Mouse (Mus musculus): ENCODE measurements around the gene Cog3. TPM values are rescaled to one million over a fixed set of nuclear protein-coding genes. Genes with fewer than 3 reads are reported as not detected.

Cog3 gene
- total RNA-seq, 4 experiments from 2014 or later, result 27.2 to 41.4 (median 37.6) TPM

DNA sequence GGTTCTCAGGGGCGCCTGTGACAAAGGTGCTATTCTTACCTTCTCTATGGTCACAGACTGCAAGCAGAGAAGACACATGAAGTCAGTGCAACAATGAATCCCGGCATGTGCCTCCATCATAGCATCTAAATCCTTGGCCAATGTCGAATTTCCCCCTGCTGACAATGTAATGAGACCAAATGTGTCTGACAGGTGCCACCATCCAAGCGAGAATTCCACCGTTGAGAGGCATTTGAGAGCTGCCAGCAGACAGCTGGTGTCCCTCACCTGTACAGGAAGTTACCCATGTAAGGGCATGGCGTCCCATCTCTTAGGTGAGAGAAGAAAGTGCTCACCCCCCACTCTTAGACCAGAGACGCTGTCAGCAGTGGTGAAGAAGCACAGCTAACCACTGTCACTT is 4.1 kb upstream of the Cog3 start:
- DNase-seq, result no peak

DNA sequence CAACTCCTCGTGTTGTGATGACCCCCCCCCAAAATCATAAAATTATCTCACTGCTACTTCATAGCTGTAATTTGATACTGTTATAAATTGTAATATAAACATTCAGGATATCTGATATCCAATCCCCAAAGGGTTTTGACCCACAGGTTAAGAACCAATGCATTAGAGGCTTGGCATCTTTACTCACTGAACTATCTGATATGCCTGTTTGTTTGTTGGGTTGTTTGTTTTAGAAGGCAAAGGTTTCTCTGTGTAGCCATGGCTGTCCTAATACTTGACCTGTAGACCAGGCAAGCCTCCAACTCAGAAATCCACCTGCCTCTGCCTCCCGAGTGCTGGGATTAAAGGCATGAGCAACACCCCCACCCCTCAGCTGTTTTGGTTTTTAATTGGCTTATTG is 3.5 kb upstream of the Cog3 start:
- DNase-seq, result no peak

DNA sequence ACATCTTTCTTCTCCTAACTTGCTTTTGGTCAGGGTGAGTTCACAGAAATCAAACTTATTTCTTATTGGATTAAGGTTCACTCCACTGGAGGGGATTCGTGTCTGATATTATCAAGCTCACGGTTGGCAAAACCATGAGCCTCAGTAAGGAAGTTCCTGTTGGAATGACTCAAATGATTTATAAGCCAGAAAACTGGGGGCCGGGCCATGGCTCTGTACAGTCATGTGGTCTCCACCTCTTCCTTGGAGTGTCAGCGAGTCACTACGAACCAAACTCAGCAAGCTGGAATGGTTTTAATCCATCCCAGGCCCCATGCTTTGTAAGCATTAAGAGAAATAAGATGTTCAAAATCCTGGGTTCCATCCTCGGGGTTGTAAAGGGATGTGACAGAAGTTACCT is 2.7 kb upstream of the Cog3 start:
- peak; percentile 42 for DNase-seq

DNA sequence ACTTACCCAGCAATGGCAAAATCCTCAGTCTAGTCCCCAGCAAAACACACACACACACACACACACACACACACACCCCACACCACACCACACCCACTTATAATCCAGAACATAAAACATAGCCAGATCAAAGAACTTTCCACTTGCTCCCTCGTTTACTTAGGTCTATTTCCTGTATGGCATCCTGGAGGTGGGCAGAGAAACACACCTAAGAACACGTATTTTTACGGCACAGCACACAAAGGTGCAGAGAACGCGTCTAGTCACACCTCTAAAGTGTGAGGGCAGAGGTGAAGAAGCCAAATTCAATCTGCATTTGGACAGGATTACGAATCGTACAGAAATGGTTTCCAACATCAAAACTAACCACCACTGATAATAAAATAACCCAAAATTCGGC is 1.1 kb downstream of the Cog3 start:
- no peak for DNase-seq

DNA sequence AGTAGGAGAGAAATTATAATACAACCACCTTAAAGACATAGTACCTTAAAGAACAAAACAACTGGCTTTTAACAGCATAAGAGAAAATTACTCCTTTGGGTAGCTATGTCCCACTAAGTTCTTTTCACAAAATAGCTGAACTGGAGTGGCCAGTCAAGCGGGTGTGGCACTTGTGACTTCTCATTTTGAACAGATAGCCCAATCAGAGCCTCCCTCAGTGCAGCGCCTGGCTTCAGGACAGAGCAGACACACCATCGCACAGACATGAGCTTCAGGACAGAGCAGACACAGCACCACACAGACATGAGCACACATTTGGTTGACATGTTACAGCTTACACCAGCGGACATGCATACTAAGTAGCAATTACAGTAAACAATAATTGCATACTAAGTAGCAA is 3.3 kb downstream of the Cog3 start:
- DNase-seq, result no peak

DNA sequence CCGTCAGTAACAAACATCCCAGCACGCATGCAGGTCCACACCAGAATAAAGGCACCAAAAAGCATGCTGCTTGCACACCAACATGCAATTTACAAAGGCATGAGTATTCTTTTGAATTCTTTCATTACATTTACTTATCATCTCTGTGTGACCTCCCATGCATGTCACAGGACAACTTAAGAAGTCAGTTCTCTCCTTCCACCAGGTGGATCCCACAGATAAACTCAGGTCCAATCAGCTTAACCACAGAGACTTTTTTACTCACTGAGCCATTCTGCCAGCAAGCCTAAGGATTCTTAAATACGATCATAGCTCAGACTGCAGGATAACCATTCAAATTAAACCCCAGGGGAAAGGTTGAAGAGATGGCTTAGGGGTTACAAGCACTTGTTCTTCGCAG is 5.2 kb downstream of the Cog3 start:
- no peak for DNase-seq

DNA sequence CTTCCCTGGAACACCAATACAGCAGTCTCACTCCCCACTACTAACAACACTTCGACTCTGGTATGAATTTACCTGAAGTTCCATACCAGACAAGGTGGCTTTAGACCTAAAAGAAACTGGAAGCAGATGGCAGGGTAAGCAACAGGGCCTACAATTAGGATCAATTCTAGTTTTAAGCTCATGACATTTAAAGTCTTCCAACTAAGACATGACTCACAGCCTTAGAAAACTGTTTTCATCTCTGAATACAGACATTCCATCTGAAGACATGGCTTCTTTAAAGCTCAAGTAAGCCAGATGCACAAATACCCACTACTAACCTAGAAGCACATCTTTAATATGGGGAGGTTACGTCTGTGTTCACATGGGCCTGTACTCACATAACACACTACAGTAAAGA is 6.4 kb downstream of the Cog3 start:
- no peak for DNase-seq

DNA sequence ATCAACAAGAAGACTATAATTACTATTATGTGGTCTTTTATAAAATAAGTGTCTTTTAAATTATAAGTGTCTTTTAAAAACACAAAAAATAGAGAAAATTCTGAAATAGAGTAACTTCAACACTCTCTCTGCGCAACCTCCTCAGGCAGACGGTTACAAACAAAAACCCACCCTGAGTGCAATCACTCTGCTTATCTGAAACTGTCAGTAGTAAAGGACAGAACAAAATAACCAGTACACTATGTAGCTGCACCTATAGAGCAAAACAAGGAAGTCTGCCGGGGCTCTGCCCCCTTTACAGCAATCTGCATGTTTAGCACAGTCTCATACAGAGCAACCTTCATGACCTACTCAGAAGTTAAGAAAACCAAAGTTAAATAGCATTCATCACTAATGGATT is 12.4 kb downstream of the Cog3 start:
- no peak for DNase-seq

DNA sequence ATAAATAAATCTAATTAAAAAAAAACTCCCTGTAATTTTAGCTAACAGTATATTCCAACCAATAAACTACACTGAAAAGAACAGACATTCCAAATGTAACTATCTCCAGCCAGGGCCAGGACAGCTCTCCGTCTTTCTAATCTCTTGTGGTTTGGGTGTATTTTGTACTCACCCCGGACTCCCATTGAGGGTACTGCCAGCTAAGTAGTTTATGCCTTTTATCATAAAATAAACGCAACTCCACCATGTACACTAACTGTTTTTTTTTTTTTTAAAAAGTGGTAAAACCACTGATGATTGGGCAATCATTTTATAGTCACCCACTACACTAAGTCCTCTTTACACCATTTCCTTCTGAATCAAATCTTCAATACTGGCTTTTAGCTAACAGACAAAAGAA is 18.7 kb downstream of the Cog3 start:
- DNase-seq, result no peak

DNA sequence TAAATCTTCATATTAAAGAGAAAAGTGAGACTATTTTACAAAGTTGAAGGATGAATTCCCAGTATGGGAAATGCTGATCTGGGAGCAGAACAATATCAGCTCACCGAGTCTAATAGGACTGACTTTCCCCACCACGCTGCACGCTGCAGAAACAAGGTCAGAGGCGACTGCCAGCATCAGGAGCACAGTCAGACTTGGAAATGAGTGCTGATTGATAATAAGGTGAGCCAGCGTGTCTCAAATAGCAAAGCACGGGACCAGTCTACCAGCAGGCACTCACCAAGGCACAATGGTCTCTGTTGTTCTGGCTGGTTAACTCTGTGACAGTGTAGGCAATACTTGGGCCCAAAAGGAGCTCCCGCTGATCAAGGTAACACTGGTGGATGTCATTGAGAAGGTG is 21.7 kb downstream of the Cog3 start:
- DNase-seq, result no peak

DNA sequence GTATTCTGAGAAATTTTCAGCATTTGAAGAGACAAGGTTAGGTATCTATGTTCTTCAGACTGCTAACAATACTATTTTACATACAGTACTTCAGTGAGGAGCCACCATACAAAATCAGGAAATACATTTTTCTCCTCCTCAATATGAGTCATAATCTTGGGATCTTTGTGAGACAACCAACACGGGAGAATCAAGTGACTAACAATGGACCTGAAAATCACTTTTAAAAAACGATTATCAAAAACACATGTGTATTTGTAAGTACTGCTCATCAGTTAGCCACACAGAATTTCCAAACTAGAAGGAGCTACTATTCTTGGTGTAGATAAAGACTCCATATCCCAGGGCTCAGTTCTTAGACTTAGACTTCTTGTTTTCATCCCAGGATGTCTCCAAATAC is 23.0 kb downstream of the Cog3 start:
- no peak for DNase-seq

DNA sequence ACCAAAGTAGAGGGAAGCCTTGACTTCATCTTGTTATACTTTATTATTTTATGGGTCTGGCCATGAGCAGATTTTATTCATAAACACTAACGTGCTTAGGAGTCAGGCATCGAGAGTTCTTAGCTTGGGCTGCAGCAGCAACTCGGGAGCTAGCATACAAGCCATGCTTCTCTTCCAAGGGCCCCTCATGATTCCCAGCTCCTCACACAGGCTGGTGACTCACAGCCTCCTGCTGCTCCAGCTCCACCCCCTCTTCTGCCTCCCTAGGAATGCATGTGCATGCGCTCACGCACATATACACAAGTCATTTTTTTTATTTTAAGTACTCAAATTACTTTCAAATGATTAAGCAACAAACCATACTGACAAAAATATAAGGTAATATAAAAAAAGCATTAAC is 26.2 kb downstream of the Cog3 start:
- no peak for DNase-seq

DNA sequence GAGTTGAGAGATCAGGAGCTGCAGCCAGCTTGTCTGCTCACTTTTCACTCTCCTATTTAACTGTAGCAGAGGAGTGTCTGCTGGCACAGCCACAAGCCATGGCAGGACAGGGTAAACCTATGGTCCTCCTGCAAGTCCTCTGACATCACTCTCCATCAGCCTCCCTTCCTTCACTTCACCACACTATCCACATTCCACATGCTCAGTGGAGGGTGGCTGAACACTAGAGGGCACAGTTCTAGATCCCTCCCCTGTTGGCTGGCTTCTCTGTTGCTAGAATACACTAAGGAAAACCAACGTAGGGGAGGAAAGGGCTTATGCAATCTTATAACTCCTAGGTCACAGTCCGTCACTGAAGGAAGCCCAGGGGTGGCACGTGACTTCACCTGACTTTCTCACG is 27.3 kb downstream of the Cog3 start:
- DNase-seq, result peak; percentile 10

DNA sequence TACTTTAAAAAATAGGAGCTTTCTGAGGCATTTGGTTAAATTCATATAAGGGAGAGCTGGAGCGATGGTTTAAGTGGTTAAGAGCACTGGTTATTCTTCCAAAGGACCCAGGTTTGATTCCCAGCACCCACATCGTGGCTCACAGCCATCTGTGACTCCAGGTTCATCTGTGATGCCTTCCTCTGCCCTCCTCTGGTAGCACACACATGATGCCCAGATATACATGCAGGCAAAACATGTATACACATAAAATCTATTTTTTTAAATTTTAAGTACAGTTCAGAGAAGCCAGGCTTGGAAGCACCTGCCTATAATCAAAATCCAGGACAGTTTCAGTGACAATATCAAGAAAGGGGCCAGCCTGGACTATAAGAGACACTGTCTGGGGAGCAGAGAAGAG is 31.5 kb downstream of the Cog3 start:
- no peak for DNase-seq

DNA sequence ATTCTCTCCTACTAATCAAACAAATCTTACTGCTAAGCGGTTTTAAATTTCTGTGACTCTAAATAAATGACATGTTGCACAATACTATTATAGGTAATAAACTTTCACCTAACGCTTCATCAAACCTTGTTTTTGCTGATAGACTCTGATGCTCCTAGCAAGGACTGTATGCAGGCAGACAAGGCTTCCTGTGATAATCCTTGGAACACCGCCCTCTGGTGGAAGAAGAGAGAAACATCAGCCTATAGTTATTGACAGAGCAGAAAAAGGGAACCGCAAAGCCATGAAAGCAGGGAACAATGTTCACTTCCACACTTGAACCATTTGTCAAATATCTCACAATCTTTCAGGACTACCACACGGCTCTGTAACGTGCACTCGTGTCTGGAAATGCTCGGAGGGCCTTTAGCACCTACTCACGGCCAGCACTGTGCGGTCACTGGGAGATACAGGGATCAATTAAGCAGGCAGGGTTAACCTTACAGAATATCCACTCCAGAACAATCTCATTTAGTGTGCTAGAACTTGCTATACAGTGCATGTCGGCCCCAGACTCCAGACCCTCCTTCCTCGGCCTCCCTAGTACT is 32.2 kb downstream of the Cog3 start:
- no peak for DNase-seq

DNA sequence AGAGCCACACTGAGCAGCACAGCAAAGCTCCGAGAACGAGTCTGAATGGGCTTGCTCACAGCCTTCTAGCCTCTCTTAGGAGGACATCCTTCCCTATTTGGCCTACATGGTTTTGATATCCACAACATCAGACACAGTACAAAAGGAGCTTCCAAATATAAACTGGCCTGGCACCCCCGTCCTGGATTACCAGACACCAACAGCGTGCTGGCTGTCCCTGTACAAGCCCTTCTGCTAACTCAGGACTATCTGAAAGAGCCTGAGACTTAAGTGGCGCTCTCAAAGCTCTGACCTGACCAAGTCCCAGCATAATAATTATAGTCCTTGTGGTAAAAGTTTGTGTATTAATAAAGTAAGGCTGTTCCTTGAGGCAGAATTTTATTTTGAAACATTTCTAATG is 34.2 kb downstream of the Cog3 start:
- no peak for DNase-seq

DNA sequence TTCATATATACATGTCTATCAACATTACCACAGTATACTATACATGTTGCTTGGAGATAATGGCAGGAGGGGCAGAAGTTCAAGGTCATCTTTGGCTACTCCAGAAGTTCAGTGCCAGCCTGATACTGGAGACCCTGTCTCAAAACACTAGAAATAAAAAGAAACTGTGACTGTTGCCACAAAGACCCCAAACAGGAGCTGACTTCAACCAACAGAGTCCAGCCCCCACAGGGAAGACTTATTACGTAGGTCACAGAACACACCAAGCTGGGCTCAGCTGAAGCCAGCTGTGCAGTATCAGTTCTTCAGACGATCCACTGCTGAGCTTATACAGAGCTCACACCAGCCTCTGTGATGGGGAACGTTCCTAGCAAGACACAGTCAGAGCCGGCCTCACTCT is 37.9 kb downstream of the Cog3 start:
- DNase-seq, result no peak

DNA sequence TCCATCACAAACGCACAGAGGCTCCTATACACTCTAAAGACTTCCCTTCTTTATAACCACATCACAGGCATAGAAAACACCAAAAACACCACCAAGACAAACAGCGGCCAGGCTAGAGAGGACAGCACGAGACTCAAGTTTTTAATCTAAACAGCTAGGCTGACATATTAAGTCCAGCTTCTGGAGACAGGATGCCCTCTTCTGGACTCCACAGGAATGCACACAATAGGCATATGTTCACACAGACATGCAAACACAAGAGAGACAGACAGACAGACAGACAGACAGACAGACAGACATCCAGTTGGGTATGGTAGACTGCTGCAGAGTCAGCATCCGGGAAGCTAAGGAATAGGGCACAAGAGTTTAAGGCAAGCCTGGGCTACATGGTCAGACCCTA is 40.7 kb downstream of the Cog3 start:
- no peak for DNase-seq

DNA sequence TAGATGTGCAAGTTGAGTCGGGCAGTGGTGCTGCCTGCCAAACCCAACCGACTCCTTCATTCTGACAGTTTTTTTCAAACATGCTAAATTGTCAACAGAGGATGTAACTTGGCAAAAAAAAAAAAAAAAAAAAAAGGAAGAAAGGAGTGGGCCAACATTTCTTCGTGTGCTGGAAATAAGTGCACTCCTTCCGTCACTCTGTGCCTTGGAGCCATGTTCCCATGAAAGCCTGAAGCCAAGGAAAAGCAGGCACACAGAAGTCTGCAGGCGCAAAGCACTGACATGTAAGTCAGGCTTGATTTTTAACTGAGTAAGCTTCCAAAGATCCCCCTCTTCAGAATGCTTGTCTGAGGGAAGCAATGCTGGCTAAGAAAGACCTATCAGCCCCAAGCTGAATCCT is 41.6 kb downstream of the Cog3 start:
- no peak for DNase-seq

DNA sequence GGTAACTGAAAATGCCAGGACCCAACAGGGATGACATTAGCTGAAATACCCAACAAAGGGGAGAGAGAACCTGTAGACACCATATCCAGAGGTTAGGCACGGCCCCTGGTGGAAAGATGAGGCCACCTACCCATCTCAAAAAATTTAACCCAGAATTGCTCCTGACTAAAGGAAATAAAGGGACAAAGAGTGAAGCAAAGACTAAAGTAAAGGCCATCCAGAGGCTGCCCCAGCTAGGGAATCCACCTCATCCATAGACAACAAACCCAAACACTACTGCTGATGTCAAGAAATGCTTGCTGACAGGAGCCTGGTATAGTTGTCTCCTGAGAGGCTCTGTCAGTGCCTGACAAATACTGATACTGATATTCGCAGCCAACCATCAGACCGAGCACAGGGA is 42.6 kb downstream of the Cog3 start:
- DNase-seq, result no peak

DNA sequence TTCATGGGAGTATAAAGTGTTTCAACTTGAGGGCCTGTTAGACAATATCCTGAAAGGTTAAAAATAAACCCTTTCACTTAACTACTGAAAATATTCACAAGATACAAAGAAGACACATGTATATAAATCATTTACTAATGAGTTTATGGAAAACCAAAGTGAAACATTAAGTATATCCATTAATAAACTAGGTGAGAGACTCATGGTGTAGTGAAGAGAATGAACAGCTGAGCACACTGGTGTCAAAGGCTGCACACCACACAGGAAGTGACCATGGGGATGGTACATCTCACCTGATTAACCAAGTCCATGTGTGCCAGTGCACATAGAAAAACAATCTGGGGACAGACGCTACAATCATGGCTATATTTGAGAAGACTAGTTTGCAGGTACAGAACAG is 45.3 kb downstream of the Cog3 start:
- DNase-seq, result no peak

DNA sequence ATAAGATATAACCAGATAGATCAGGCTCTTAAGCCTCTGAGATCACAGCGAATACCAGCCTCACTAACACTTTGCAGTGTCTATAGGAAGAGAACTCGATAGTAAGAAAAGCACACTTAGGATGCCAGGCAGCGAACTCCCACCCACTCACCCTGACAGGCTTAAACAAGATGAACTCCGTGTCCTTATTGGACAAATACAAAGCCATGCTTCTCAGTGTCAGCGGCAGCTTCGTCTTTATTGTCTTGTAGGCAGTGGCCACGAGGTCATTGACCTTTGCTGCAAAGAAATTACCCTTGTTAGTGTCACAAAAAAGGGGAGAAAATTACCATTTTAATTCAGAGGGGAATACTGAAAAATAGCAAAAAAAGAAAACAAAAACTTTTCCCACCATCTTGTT is 46.5 kb downstream of the Cog3 start:
- DNase-seq, result no peak

DNA sequence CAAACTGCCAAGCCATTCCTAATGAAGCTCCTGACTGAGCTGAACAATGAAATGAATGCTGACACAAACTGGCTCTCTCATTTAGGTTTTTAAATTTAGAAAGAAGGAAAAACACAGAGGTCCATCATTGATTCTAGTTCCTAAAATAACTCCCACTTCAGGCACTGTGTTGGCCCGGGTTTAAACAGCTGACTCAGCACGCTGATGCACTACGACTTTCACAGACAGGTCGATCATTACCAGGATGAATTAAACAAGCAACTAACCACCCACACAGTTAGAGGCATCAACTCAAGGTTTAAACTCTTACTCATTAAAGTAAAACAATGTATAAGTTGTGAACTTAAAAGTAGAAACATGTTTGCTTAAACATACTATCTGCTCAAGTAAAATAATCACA is 47.7 kb downstream of the Cog3 start:
- DNase-seq, result no peak

DNA sequence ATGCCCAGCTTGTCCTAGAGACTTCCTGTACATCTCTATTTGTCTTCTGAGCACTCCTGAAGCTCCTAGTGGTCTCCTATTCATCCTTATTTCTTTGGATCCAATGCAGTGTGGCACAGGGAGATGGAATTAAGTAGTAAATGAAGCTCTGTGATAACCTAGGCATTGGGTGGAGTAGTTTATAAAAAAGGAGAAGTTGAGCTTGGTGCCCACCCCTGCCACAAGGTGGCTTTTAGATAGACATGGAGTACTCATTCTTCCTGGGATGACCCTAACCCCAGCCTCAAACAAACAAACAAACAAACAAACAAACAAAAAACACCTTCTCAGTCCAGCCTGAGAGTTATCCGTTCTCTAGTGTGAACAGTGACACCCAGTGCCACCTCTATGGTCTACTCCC is 56.4 kb downstream of the Cog3 start:
- no peak for DNase-seq

DNA sequence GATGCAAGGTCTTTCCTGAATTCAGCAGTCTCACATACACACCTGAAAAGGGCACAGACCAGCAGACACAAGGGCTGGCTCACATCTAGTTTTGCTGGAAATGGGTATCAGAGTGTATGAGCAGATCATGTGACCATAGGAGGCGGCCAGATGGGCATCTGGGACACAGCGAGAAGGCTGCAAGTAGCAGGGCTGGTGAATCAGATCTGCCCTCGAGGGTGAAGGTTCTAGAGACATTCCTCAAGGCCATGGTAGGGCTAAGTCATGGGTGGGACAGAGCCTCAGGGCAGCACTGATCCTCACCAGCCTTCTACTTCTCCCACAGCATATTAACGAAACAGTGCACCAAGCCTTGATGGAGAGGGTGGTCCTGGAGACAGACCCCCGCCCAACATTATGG is 58.2 kb downstream of the Cog3 start:
- DNase-seq, result peak; percentile 50

DNA sequence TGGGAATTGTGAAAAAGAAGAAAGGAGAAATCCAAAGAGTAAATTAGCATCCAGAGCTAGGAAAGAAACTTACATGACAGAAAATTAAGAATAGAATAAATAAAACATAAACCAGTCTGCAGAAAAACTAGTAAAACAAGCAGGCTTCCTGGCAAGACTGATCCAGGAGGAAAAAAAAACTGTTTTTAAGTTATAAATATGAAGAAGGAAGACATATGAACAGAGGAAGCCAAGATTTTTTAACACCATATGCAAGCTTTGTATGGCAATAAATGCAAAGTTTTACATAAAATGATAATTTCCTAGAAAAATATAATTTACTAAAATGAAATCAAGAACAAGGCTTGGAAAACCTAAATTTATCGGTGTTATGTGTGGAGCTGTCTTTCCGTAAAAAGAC is 63.9 kb downstream of the Cog3 start:
- no peak for DNase-seq

Data from adrenal gland, adult 8-10 months (tissue).